Mouse (Mus musculus) monocyte, adult 5-6 weeks (primary cell): ENCODE measurements at regions not wholly inside any gene's neighbourhood (a gene's known extent, or its start where the extent isn't known, plus 50 kb on each side); places are given as distances from the start of the nearest gene placed in this dataset.

Experiments
- ATAC-seq: fragments of 153-309, 156-312 bp; replicated peaks from 2 replicates; pipeline ENCODE4 v1.8.0; 2017; ENCODE audit warnings: mild to moderate bottlenecking; ENCODE audit not compliant: low TSS enrichment, insufficient number of reproducible peaks, severe bottlenecking, poor library complexity, low FRiP score

- no peak for ATAC-seq
Observed at GRCm38 (mm10) chr1:61050346-61050745, 72.6 kb downstream of the Icos start.

GRCm38 (mm10) chr1:61053676-61054075 is 75.9 kb downstream of the Icos start:
- ATAC-seq = no peak

- no peak for ATAC-seq
Observed at GRCm38 (mm10) chr1:61054391-61054790, 76.7 kb downstream of the Icos start.

- no peak for ATAC-seq
Observed at GRCm38 (mm10) chr1:61055176-61055575, 77.4 kb downstream of the Icos start.

- ATAC-seq = no peak
Observed at GRCm38 (mm10) chr1:61059910-61060536, 82.3 kb downstream of the Icos start.

- no peak for ATAC-seq
Observed at GRCm38 (mm10) chr1:61061892-61062460, 84.2 kb downstream of the Icos start.

GRCm38 (mm10) chr1:61068112-61068511 is 90.4 kb downstream of the Icos start:
- no peak for ATAC-seq

- ATAC-seq = no peak
Observed at GRCm38 (mm10) chr1:61074127-61074526, 96.4 kb downstream of the Icos start.

- no peak for ATAC-seq
Observed at GRCm38 (mm10) chr1:61075335-61075734, 97.6 kb downstream of the Icos start.

- no peak for ATAC-seq
Observed at GRCm38 (mm10) chr1:61084732-61085131, 107.0 kb downstream of the Icos start.

- ATAC-seq = no peak
Observed at GRCm38 (mm10) chr1:61086811-61087210, 109.1 kb downstream of the Icos start.

- no peak for ATAC-seq
Observed at GRCm38 (mm10) chr1:61090801-61091200, 113.1 kb downstream of the Icos start.

GRCm38 (mm10) chr1:61095481-61096165 is 117.9 kb downstream of the Icos start:
- ATAC-seq = no peak

- ATAC-seq = no peak
Observed at GRCm38 (mm10) chr1:61099341-61099740, 121.6 kb downstream of the Icos start.

- no peak for ATAC-seq
Observed at GRCm38 (mm10) chr1:61101679-61102078, 124.0 kb downstream of the Icos start.

- no peak for ATAC-seq
Observed at GRCm38 (mm10) chr1:61102346-61102745, 124.6 kb downstream of the Icos start.

GRCm38 (mm10) chr1:61103581-61103980 is 125.9 kb downstream of the Icos start:
- no peak for ATAC-seq

GRCm38 (mm10) chr1:61111731-61112309 is 134.1 kb downstream of the Icos start:
- ATAC-seq = no peak

GRCm38 (mm10) chr1:61117535-61117934 is 139.8 kb downstream of the Icos start:
- ATAC-seq = no peak

- no peak for ATAC-seq
Observed at GRCm38 (mm10) chr1:61118071-61118470, 140.3 kb downstream of the Icos start.
